Mouse (Mus musculus): ENCODE results near the gene Pqlc3. TPM values are rescaled to one million over a fixed set of nuclear protein-coding genes. Genes with fewer than 3 reads are reported as not detected.
"Not testable (repeated sequence)": the region's sequence is repeated elsewhere in the genome, so short reads cannot be mapped to it uniquely, and the experiment has no call there.

Pqlc3 gene
- 1 to 10 TPM; 2.8 to 3.3 TPM for total RNA-seq (2021)

DNA sequence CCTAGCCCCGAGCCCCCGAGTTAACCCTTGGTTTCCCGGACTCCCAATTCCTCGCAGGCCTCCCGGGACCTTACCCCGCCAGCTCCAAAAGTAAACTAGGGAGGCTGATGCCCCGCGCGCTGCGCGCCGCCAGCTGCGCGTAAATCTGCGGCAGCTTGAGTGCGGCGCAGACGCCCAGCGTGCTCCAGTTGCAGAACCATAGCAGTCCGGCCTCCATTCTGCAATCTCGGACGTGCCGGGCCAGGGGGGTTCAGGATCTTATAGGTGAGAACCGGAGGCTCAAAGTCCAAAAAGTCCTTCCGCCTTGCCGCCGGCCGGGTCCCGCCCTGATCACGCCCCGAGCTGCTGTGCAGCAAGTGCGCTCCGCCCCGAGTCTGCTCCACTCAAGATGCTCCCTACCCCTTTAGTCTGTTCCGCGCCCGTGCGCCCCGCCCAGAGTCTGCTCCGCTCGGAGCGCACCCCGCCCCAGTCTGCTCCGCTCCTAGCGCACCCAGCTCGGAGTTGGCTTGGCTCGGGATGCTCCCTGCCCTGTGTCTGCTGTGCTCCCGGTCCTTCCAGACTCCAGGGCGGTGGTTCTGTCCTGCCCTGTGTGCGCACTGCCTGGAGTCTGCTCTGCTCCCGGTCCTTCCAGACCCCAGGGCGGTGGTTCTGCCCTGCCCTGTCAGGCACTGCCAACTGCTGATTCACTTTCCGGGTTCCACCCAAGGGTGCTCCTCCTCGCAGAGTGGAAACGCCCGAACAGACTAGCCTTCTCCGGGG, at the start of gene Pqlc3:
TSS of gene Pqlc3 (minus strand) at position 670 of the 759 bp plus-strand sequence.
- intact Hi-C loops (cut with DNase I) = no loop called here

DNA sequence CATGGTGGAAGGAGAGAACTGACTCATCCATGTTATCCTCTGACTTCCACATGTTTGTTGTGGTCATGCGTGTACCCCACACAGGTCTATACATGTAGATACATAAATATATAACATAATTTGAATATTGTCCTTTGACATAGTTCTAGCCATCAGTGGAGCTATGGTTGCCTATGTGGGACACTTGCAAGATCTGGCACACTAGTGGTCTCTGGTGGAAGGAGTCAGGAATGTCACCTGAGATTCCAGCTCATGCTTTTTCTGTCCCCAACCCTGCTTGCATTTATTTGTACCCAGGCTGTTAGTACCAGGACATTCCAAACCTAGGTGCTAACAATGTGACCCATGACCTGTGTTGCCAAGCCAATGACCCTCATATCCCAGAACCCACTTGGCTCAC, 49.6 kb upstream of the Pqlc3 start:
- intact Hi-C loops (cut with DNase I) = no loop called here
- no peak for DNase-seq (ENCODE audit: low spot score)

More for the DNA sequence above, at the start of gene Pqlc3:
- DNase-seq (ENCODE audit: low spot score) = peak; percentile 81

DNA sequence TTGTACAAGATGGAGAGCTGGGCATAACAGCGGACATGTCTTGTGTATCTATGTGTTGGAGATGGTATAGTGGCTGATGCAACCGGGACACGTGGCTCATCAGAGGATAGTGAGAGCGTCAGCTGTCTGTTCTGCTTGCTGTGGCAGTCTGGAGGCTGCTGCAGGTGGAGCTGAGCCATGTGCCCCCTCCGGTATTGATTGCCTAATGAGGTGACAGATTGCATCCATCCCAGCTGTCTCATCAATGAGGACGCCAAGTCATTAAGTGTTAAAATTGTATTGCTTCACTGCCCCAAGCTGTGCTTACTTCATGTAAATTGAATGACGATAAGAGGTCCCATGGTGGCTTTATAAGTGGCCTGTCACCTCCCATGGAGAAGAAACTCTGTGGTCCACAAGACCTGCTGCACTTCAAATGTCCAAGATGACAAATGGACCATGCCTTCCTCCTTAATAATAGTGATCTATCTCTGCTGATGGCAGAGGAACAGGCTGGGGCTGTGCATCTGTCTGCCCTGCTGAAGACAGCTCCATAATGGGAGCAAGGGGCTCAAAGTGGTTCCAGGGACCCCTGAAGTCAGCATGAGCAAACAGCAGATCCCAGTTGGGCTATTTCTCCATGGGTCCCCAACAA, 48.9 kb upstream of the Pqlc3 start:
- no peak for DNase-seq (ENCODE audit: low spot score)
- intact Hi-C loops (cut with DNase I) = no loop called here

DNA sequence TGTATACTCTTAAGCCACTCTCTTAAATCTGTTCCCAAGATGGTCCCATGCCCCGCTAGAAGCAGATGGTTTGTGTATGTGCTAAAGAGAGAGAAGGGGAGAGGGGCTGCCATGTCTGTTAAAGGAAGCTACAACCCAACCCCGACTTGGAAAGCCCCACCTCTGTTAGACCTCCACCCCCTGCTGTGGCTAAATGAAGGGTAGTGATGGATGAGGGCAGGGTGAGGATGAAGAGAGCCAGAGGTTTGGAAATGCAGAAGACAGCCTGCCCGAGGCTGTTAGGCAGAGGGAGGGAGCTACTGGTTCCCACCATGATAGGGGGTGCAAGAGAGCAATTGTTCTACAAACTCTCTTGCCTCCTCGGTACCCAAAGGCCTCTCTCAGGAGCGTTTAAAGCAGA, 43.1 kb upstream of the Pqlc3 start:
- intact Hi-C loops (cut with DNase I) = no loop called here
- DNase-seq (ENCODE audit: low spot score) = no peak

DNA sequence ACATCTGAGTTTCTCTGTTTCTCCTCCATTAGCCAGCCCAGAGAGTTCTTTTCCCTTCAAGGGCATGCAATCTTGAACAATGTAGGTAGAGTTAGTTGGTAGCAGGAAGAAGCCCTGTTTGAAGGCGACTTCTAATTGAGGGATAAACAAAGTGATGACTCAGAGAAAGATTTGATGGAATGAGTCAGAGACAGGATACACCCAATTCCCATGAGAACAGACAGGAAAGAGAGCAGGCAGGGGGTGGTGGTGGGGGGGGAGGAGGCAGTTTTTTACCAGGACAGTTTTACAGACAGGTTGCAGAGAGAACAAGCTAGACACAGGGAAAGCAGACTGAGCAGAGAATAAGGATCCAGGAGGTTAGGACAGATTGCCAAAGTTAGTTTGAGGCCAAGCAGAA, 40.4 kb upstream of the Pqlc3 start:
- DNase-seq (ENCODE audit: low spot score) = no peak
- intact Hi-C loops (cut with DNase I) = no loop called here

DNA sequence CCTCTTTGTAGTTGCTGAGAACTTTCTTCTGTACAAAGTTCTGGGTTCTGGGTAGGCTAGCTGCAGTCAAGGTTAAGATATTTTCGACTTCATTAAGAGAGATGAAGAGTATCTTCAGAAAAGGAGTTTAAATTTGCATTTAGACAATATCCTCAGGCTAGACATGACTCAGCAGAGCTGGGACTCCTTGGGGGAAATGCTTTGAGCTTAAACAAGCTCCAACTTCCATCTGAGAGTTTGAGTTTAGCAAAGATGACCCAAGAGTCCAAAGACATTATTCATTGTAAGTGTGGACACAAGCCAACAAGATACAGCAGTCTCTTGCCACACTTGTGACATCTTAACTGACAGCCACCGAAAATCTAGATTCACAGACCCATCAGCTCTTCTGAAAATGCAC, 39.2 kb upstream of the Pqlc3 start:
- intact Hi-C loops (cut with DNase I) = loop anchor here (10.0 kb wide), 1 partner anchor 185 kb away; no protein-coding TSS in a partner anchor
- no peak for DNase-seq (ENCODE audit: low spot score)

DNA sequence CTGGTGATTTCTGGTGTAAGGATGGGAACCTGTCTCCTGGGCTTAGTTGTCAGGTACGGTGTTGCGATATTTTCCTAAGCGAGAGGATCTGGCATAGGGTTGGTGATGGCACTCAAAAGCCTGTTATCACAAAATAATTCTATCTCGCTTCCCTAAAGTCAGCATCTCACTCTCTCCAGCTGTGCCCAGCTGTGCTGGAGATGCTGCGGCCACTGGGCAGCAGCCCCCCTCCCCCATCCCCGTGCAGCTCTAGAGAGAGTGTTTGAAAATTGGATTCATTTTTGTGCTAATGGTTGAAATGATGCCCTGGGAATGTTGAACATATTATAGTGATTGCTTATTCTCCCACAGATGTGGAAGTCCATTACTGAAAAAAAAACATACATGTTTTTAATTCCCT, 38.0 kb upstream of the Pqlc3 start:
- no peak for DNase-seq (ENCODE audit: low spot score)
- intact Hi-C loops (cut with DNase I) = loop anchor here (10.0 kb wide), 1 partner anchor 187 kb away; no protein-coding TSS in a partner anchor

DNA sequence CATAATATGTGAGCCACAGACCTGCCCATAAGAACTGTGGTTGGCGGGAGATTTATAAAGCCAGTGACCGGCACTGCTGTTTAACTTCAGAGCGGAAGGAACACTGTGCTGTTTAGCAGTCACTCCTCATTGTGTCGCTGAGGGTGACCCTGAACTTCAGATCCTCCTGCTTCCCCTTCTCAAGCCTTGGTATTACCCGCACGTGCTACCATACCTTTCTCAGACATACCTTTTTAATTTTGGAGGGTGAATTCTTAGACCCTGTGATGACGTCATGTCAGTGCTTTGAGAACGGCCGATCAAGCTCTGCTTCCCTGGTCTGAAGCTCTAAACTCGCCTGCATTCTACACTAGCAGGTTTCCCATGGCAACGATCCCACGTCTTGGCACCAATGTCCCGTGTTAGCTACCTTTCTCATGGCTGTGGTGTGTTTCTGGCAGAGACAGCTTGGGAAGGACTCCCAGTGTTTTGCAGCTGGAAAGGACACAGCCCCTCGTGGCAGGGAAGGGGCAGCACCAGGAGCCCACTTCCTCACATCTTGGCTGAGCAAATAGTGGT, 36.9 kb upstream of the Pqlc3 start:
- DNase-seq (ENCODE audit: low spot score) = no peak
- intact Hi-C loops (cut with DNase I) = loop anchor here (10.0 kb wide), 1 partner anchor 188 kb away; no protein-coding TSS in a partner anchor

DNA sequence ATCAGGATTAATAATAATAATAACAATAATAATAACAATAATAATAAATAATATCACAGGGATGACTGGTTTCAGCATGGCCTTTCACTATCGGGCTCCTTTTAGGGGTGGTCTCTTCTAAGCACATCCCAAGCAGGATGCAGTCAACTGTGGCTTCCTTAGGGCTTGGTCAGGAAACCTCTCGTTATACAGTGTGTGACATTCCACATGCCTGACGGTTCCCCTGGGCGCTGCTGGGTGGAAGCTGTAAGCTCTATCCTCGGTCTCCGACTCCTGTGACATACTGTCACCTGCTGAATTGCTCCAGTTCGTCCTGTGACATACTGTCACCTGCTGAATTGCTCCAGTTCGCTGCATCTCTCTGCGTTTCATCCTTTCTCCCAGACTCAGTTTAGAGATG, 36.3 kb upstream of the Pqlc3 start:
- DNase-seq (ENCODE audit: low spot score) = no peak
- intact Hi-C loops (cut with DNase I) = loop anchor here (10.0 kb wide), 1 partner anchor 188 kb away; no protein-coding TSS in a partner anchor

DNA sequence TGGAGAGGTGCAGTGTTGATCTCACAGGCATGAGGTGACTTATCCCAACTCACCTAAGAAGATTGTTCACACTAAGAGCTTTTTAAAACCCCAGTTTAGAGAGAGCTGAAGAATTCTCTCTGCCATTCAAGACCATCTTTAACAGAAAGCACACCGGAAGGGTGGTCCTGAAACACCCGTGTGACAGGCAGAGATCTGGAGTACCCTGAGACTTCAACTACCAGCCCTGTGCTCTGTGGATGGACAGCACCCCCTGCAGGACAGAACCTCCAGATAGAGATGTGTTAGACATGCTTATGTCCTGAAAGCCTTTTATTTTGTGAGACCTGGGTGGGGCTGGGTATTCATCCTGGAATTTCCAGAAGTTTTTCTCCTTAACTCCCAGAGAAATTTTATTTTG, 34.9 kb upstream of the Pqlc3 start:
- no peak for DNase-seq (ENCODE audit: low spot score)
- intact Hi-C loops (cut with DNase I) = loop anchor here (10.0 kb wide), 1 partner anchor 190 kb away; no protein-coding TSS in a partner anchor

DNA sequence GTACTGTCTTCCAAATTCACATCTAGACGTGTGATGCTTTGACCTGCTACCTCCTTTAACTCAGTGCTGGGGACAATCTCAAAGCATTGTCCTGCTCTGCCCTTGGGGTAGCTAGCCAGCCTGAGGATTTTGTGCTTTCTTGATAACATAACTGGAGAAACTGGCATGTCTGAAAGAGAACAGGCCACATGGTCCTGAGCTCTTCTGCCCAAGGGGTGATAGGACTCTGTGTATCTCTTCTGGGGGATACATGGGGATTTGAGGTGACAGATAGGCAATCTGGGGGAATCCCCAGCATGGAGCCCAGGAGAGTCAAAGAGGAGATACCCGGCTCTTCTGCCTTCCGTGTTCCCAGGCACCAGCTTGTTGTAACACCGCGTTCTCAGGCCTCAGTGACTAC, 34.5 kb upstream of the Pqlc3 start:
- intact Hi-C loops (cut with DNase I) = loop anchor here (10.0 kb wide), 1 partner anchor 190 kb away; no protein-coding TSS in a partner anchor
- no peak for DNase-seq (ENCODE audit: low spot score)

DNA sequence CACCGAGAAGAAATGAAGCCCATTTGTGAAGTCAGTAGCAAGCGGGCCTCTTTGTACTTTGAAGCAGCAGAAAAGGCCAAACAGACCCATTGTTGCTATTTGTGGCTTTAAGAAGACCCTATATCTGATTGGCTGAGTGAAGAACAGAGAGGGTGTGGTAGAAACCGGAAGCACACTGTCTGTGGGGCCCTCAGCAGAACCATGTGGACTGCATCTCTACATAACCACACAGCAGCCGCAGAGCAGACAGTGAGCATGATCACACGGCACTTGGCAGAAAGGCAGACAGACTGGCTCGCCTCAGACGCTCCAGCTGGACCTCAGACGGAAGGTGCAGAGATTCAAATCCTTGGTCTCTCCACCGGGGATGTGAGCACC, 33.2 kb upstream of the Pqlc3 start:
- intact Hi-C loops (cut with DNase I) = loop anchor here (1.0 to 10.0 kb wide), 2 partner anchors 191 to 224 kb away; no protein-coding TSS in a partner anchor
- DNase-seq (ENCODE audit: low spot score) = no peak

DNA sequence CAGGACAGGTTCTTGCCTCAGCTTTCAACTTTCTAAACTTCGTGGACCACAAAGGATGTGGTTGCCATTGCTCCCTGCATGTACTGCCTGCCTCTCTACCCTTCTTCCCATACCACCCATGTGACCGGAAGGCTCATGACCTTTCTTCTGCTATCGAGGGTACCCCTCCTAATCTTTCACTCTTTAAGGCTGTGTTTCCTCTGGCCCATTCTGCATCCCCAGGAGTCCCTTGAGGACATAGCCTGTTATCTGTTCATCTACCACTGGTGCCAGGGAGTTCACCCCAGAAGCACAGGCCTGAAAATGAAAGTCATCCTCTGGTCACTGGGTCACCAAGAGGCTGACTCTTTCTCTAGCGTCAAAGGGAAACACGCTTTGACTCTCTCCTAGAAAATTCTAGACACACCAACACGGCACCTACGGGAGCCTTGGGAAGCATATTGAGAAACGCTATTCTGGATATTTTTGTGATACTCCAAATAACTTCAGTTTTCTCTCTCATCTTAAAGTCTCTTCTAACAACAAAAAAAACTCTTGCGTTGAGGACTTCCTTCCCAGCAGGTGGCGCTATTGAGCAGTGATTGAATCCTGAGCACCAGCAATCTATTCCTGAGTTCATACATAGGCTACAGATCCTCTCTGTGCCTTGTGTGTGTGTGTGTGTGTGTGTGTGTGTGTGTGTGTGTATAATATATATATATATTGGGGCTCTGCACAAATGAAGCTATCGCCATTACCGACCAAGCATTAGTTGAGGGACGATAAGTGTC, 32.7 kb upstream of the Pqlc3 start:
- no peak for DNase-seq (ENCODE audit: low spot score)
- intact Hi-C loops (cut with DNase I) = loop anchor here (1.0 to 10.0 kb wide), 2 partner anchors 192 to 224 kb away; no protein-coding TSS in a partner anchor

DNA sequence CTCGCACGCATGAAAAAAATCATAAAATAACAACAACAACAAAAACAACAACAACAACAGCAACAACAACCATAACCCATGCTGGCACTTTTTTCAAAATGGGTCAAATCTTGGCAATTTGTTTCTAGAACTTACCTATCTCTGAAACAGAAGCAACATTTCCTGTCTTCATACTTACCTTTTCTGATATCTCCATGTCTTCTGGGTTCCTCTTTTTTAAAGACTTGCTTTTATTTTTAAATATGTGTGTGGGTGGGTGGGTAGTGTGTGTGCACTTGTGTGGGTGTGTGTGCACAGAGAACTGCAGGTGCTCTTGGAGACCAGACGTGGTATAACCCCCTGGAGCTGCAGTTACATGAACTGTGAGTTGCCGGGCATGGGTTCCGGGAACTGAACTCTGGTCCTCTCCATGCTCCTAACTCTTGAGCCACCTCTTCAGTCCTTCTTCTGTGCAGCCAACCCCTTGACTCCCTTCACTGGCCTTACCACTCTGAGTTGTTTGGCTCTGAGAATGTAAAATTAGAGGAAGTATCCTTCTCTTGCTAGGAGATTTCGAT, 24.4 kb upstream of the Pqlc3 start:
- DNase-seq (ENCODE audit: low spot score) = no peak
- intact Hi-C loops (cut with DNase I) = no loop called here

DNA sequence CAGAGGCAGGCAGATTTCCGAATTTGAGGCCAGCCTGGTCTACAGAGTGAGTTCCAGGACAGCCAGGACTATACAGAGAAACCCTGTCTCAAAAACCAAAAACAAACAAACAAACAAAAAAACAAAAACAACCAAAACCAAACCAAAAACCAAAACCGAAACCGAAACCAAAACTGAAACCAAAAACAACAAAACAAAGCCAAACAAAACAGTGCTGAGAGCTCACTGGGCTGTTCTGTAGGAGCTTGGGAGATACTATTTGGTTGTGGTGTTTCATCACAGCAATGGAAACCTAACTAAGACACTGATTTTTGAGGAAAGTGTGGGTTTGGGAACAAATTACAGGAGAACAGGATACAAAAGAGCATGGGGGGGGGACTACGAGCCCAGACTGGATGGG, 21.9 kb upstream of the Pqlc3 start:
- no peak for DNase-seq (ENCODE audit: low spot score)
- intact Hi-C loops (cut with DNase I) = no loop called here

DNA sequence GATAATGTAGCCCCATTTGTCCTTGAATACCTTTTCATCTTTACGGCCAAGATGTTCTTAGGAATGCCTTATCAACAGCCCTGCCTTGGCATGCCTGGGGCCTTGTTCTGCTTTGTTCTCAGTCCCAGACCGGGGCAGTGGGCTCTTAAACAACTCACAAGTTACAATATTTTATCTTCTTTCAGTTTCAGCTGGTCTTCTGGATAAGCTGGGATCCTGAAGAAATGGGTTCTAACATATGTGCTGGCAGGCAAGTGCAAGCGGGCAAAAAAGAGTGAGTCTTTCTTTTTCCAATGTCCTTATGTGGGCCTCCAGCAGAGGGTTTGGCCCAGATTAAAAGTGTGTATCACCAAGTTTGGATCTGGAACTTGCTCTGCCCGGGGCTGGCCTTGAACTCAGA, 20.9 kb upstream of the Pqlc3 start:
- DNase-seq (ENCODE audit: low spot score); intact Hi-C loops (cut with DNase I): not testable (repeated sequence)

DNA sequence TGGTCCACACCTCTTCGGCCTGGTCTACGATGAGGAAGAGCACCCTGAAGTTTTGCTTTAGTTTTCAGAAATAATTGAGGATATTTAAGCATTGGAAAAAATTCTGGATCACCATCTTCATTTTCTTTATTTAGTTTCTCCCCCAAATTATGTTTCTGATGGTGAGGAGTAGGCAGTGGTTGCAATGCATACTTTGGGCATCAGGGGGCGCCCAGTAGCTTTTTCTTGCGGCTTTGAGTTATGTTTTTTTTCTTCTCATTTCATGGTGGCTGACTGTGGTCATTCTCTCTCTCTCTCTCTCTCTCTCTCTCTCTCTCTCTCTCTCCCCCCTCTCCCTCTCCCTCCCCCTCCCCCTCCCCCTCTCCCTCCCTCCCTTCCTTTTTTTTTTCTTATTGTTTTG, 18.3 kb upstream of the Pqlc3 start:
- intact Hi-C loops (cut with DNase I) = no loop called here
- DNase-seq (ENCODE audit: low spot score) = no peak

DNA sequence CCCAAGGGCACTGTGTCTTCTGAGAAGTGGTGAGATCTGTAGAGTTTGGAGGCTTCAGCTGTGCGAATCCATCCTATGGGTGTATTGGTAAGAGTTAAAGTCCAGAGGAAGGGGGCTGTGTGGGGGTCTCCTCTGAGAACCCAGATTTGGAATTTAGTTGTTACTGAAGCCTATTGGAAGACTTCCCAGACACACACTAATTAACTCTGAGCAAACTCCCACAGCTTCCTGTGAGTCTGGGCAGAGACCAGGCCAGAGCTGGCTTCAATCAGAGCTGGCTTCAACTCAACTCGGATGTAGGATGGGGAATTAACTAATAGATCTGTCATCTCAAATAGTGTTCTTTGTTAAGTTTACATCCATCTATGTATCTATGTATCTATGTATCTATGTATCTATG, 15.5 kb upstream of the Pqlc3 start:
- no peak for DNase-seq (ENCODE audit: low spot score)
- intact Hi-C loops (cut with DNase I) = no loop called here

DNA sequence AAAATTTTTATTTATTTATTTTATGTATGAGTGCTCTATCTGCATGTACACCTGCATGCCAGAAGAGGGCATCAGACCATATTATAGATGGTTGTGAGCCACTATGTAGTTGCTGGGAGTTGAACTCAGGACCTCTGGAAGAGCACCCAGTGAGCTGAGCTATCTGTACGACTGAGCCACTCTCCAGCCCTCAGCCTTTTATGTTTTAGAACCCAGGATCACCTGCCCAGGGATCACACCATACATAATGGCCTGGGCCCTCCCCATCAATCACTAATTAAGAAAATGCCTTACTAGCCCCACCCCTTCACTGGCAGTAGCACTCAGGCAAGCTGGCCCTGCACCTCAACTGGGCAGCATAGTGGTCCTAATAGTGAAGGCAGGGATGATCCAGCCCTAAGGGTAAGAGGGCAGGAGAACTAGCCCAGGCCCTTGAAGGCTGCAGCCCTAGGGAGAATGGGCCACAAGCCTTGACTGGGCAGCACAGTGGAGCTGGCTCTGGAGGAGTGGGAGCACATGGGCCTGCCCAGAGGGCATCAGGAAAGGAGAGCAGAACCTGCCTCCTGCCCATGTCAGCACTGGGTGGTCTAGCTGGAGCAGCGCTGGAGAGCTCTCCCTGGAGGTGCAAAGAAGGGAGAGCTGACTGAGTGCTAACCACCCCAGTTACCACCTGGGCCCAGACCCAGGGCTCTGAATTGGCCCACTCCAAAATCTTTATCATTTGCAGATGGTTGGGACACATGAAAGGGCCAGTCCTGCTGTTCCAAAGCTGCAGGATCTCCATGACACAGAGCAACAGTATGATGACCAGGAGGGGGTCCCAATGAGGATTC, 12.1 kb upstream of the Pqlc3 start:
- intact Hi-C loops (cut with DNase I) = loop anchor here (5.0 kb wide), 1 partner anchor 295 kb away; no protein-coding TSS in a partner anchor
- DNase-seq (ENCODE audit: low spot score) = no peak
